In the genomic region with DNA sequence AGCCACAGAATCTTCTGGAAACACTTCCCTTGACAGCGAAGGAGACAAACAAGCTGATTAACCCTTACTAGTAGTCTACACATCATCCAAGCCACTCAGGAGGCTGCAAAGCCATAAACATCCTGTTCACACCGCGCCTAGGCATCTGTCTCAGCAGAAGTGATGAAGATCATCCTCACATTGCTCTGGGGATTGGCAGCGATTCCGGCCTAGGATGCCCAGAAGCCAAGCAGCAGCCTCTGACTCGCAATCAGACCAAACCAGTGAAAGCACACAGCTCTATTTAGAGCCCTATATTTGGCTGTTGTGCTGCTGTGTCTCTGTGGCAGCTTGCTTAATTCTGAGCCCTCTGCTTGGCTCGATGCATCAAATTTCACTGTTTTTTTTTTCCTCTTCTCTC, we compare ENCODE assay signal across 13 mouse cellular contexts.
DNase-seq lines count a peak whose midpoint lies in the region; ATAC-seq and TF ChIP-seq lines count a peak whose summit lies in the region.
"Had no signal": no experiment of that assay in that cellular context is flagged by ENCODE, and none has a peak within 500 bp of the region (broad histone marks: within the 10 kb centered on the region; RNA-seq: fewer than 3 reads in every experiment).

No protein-coding gene starts in this region.

- H3K4me1 ChIP-seq in lung, embryonic 15.5 days: peaks cover 5% of the 10 kb centered on the region; the same call in 1 of the 2 replicates
- H3K4me1 ChIP-seq in lung, postnatal 0 days (ENCODE audit: insufficient read depth, low read depth, low read length): no peaks in the 10 kb centered on the region
- H3K4me1 ChIP-seq in hindbrain, embryonic 10.5 days (replicated peaks): no peaks in the 10 kb centered on the region
- H3K4me1 ChIP-seq in hindbrain, embryonic 12.5 days: 0 out of 2 replicates have a peak, but pooled peaks cover 3% of the 10 kb centered on the region

- H3K27me3 ChIP-seq in lung, embryonic 15.5 days: no peaks in the 10 kb centered on the region
- H3K27me3 ChIP-seq in lung, postnatal 0 days (replicated peaks; ENCODE audit: insufficient read depth, low read length): no peaks in the 10 kb centered on the region
- H3K27me3 ChIP-seq in hindbrain, embryonic 10.5 days (ENCODE audit: insufficient read depth, poor library complexity, severe bottlenecking): no peaks in the 10 kb centered on the region
- H3K27me3 ChIP-seq in hindbrain, embryonic 12.5 days: no peaks in the 10 kb centered on the region

- no peak for TF ChIP-seq CTCF in lung, postnatal 0 days (IDR thresholded peaks at IDR 0.05)

- TF ChIP-seq EP300 in lung, postnatal 0 days (IDR thresholded peaks at IDR 0.05): no peak

- no peak overlapping the region for H3K27ac ChIP-seq in lung, embryonic 15.5 days
- H3K27ac ChIP-seq in lung, postnatal 0 days (ENCODE audit: low read length): no peak overlapping the region
- H3K27ac ChIP-seq in hindbrain, embryonic 10.5 days: no peak overlapping the region
- H3K27ac ChIP-seq in hindbrain, embryonic 12.5 days: no peak overlapping the region
- H3K27ac ChIP-seq: macrophage had no signal

- H3K4me2 ChIP-seq in lung, embryonic 15.5 days: no peak overlapping the region
- no peak overlapping the region for H3K4me2 ChIP-seq in lung, postnatal 0 days (replicated peaks; ENCODE audit: low read depth, low read length)
- no peak overlapping the region for H3K4me2 ChIP-seq in hindbrain, embryonic 12.5 days (replicated peaks)
- H3K4me2 ChIP-seq: heart, embryonic 11.5 days had no signal

- H3K4me3 ChIP-seq in lung, embryonic 15.5 days: no peak overlapping the region
- H3K4me3 ChIP-seq in lung, postnatal 0 days (ENCODE audit: low read depth, low read length): no peak overlapping the region
- H3K4me3 ChIP-seq in hindbrain, embryonic 10.5 days: no peak overlapping the region
- H3K4me3 ChIP-seq in hindbrain, embryonic 12.5 days: no peak overlapping the region

- peak; percentile 89; the same call in 1 of the 2 replicates for ATAC-seq in lung, embryonic 15.5 days (ENCODE audit: borderline replicate concordance, extremely low read depth, low FRiP score, low TSS enrichment)
- ATAC-seq in lung, postnatal 0 days: peak; percentile 75
- no peak for ATAC-seq in hindbrain, embryonic 12.5 days (ENCODE audit: low FRiP score)
- ATAC-seq: activated CD4-positive, CD25-positive, alpha-beta regulatory T cell, adult 4 months had no signal

- no peak overlapping the region for H3K9ac ChIP-seq in lung, embryonic 15.5 days
- H3K9ac ChIP-seq in lung, postnatal 0 days (replicated peaks; ENCODE audit: low read depth): no peak overlapping the region
- no peak overlapping the region for H3K9ac ChIP-seq in hindbrain, embryonic 12.5 days

- no peak for DNase-seq in lung, postnatal 25 days (ENCODE audit: low spot score)
- peak; percentile 71 for DNase-seq in gastrocnemius, postnatal 14 days
- peak; percentile 69 for DNase-seq in lung, postnatal 0 days (ENCODE audit: low spot score)
- no peak for DNase-seq in hindbrain, embryonic 10.5 days (ENCODE audit: low spot score)
- DNase-seq in embryo, embryonic 10.5 days (ENCODE audit: low spot score): no peak
- DNase-seq: cerebellum, adult 18-20 months; spleen, adult 18-20 months; thymus, postnatal 25 days had no signal

- intact Hi-C loops in gastrocnemius, postnatal 14 days (cut with DNase I; ENCODE audit: low total_unique reads): loop anchor here (5.0 kb wide), 1 partner anchor 62 kb away; no protein-coding TSS in a partner anchor

- 50% methylated on average over 7 of the region's 7 CpGs for WGBS in lung, embryonic 15.5 days
- WGBS in lung, postnatal 0 days: 54% methylated on average over 7 of the region's 7 CpGs
- WGBS in hindbrain, embryonic 10.5 days: 88% methylated on average over 7 of the region's 7 CpGs
- WGBS in hindbrain, embryonic 12.5 days: 89% methylated on average over 7 of the region's 7 CpGs

- H3K9me3 ChIP-seq in lung, embryonic 15.5 days: no peaks in the 10 kb centered on the region
- H3K9me3 ChIP-seq in lung, postnatal 0 days (ENCODE audit: low read length): no peaks in the 10 kb centered on the region
- no peaks in the 10 kb centered on the region for H3K9me3 ChIP-seq in hindbrain, embryonic 10.5 days
- H3K9me3 ChIP-seq in hindbrain, embryonic 12.5 days (replicated peaks): no peaks in the 10 kb centered on the region

- no peaks in the 10 kb centered on the region for H3K36me3 ChIP-seq in lung, embryonic 15.5 days
- H3K36me3 ChIP-seq in lung, postnatal 0 days (ENCODE audit: insufficient read depth, low read length): no peaks in the 10 kb centered on the region
- no peaks in the 10 kb centered on the region for H3K36me3 ChIP-seq in hindbrain, embryonic 10.5 days
- H3K36me3 ChIP-seq in hindbrain, embryonic 12.5 days: no peaks in the 10 kb centered on the region

Comparison
In these comparisons a context has a peak if more than half of its experiments do, and no peak if none do; other contexts are left out.
1. DNase-seq: peak in gastrocnemius, postnatal 14 days (single experiment) and lung, postnatal 0 days (single experiment); none in lung, postnatal 25 days (single experiment), hindbrain, embryonic 10.5 days (single experiment) and embryo, embryonic 10.5 days (single experiment).